Mouse (Mus musculus): Measurements from ENCODE around the gene Paqr8. TPM values are rescaled to one million over a fixed set of nuclear protein-coding genes. Genes with fewer than 3 reads are reported as not detected.

Paqr8 gene
- polyA plus RNA-seq, 1 experiment: 79.4 TPM

DNA sequence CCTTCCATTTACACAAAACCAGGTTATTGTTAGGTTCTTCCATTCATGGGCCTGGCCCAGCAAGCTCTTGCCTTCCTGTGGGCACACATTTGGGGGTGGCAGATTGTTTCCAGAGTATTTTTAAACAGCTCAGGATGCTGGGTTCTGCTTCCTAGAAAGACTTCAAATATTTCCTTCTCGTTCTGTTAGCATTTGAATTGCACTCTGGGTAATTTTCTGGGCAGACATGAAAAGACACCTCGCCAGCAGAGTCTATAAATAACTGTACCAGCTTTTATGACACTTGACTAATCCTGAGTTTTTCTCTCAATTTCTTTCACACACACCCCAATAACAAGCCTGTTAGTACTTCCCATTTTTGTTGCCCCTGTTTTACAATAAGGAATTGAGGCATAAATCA, 50.9 kb downstream of the Paqr8 start:
- no peak overlapping the region for H3K4me3 ChIP-seq (ENCODE audit: insufficient read depth, low read length)
- peaks cover 2% of the 10 kb centered on the region; the same call in 1 of the 2 replicates for H3K4me1 ChIP-seq (ENCODE audit: control insufficient read depth, insufficient read depth, low read length)
- H3K27ac ChIP-seq (ENCODE audit: insufficient read depth, low read length): no peak overlapping the region
- TF ChIP-seq CTCF (IDR thresholded peaks at IDR 0.05; ENCODE audit: extremely low read depth, insufficient read depth, low read length) (no peak), POLR2A (IDR thresholded peaks at IDR 0.05; ENCODE audit: extremely low read depth, insufficient read depth, low read length) (no peak)

DNA sequence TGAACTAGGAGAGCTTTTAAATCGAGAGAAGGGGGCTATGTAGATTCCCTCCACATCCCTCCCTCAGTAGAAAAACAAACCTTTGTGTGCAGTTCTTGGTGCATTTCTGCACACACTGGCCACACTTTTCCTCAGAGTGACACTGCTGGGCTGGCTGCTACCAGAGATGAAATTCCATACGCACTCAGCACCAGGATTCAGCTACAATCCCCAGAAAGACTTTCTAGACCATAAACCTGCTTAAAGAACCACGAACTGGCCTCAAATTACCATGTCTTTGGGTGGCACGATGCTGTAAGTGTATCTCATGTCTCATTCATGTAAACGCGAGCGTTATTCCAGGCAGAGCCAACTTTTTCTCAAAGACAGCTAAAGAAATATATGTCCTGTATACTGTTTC, 51.5 kb downstream of the Paqr8 start:
- H3K4me1 ChIP-seq (ENCODE audit: control insufficient read depth, insufficient read depth, low read length): peaks cover 2% of the 10 kb centered on the region; the same call in 1 of the 2 replicates
- no peak for TF ChIP-seq POLR2A (IDR thresholded peaks at IDR 0.05; ENCODE audit: extremely low read depth, insufficient read depth, low read length)
- no peak for TF ChIP-seq CTCF (IDR thresholded peaks at IDR 0.05; ENCODE audit: extremely low read depth, insufficient read depth, low read length)
- no peak overlapping the region for H3K4me3 ChIP-seq (ENCODE audit: insufficient read depth, low read length)
- no peak overlapping the region for H3K27ac ChIP-seq (ENCODE audit: insufficient read depth, low read length)

DNA sequence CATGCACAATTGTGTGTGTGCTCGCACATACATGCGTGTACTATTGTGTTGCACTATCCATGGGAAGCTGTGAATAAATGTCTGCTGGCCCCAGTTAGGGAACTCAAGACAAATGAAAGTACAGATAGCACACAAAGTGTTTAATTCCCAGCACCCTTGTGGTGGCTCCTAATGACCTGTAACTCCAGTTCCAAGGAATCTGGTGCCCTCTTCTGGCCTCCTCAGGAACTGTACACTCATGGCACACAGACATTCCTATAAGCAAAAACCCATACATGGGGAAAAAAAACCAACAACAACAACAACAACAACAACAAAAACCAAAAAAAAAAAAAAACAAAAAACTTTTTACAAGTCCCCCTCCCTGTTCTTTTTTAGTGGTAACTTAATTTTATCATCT, 52.6 kb downstream of the Paqr8 start:
- Histone ChIP-seq H3K27ac (ENCODE audit: insufficient read depth, low read length) (no peak overlapping the region), H3K4me3 (ENCODE audit: insufficient read depth, low read length) (no peak overlapping the region), H3K4me1 (ENCODE audit: control insufficient read depth, insufficient read depth, low read length) (peaks cover 2% of the 10 kb centered on the region; the same call in 1 of the 2 replicates)
- TF ChIP-seq POLR2A (IDR thresholded peaks at IDR 0.05; ENCODE audit: extremely low read depth, insufficient read depth, low read length) (no peak), CTCF (IDR thresholded peaks at IDR 0.05; ENCODE audit: extremely low read depth, insufficient read depth, low read length) (no peak)

DNA sequence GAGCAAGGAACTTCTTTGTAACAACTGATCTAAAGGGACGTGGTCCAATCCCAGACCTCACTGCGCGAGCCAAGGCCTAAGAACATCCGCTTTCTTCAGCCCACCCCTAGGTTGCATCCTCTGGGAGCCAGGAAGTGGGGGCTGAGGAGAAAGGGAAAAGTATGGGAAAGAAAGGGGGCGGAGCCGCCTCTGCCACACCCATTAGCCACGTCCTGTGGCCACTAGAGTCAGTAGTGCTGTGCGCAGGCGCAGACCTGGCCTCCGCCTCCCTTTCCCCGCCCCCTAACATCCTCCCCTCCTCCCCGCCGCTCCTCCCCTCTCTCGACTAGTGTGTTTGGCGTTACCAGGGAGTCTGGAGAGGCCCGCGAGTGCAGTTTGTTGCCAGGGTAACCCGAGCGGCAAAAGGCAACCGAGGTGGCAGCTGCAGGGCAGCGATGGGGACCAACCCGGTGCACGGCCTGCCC, 60.9 kb downstream of the Paqr8 start, which contains the start of gene Efhc1:
TSS of gene Efhc1 (plus strand) at position 327 of the 464 bp plus-strand sequence.
- Histone ChIP-seq H3K4me1 (ENCODE audit: control insufficient read depth, insufficient read depth, low read length) (no peaks in the 10 kb centered on the region), H3K27ac (ENCODE audit: insufficient read depth, low read length) (peak within 1 kb of the TSS; percentile 55), H3K4me3 (ENCODE audit: insufficient read depth, low read length) (peak within 1 kb of the TSS; percentile 55)
- TF ChIP-seq CTCF (IDR thresholded peaks at IDR 0.05; ENCODE audit: extremely low read depth, insufficient read depth, low read length) (no peak), POLR2A (IDR thresholded peaks at IDR 0.05; ENCODE audit: extremely low read depth, insufficient read depth, low read length) (peak; percentile 69; the same call in 1 of the 2 replicates)

DNA sequence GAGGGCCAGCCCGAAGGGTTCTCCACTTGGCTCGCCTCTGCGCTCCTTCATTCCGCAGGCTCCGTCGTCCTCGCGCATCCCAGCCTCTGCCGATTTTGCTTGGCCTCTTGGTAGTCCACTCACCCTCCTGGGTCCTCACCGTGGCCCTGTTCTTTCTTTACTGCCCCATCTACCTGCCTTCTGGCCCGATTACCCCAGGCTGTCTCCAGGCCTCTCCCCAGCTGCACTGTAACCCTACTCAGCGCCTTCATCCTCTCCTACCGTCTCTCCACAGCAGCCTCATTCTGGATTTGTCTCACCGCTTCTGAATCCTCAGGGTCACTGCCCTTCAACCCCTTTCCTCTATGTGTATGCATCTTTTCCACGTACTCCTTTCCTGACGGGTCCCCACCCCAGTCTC, 61.4 kb downstream of the Paqr8 start:
- Histone ChIP-seq H3K4me3 (ENCODE audit: insufficient read depth, low read length) (peak overlapping the region; percentile 55), H3K27ac (ENCODE audit: insufficient read depth, low read length) (peak overlapping the region; percentile 55), H3K4me1 (ENCODE audit: control insufficient read depth, insufficient read depth, low read length) (no peaks in the 10 kb centered on the region)
- no peak for TF ChIP-seq CTCF (IDR thresholded peaks at IDR 0.05; ENCODE audit: extremely low read depth, insufficient read depth, low read length)
- TF ChIP-seq POLR2A (IDR thresholded peaks at IDR 0.05; ENCODE audit: extremely low read depth, insufficient read depth, low read length): no peak

DNA sequence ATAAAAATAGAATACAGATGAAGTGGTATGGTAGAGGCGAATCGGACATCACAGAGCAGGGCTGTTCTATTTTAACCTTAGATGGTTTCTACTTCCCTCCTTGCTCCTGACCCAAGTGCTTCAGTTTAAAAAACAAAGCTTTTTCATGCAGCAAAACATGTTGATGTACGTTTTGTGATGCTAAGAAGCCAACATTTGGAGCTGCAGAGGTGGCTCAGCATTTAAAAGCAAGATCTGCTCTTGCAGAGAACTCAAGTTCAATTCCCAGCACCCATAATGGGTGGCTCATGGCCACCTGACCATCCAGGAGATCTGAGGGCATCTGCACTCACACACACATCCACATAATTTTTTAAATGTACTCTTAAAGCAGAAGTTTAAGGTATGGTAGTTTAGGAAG, 64.5 kb downstream of the Paqr8 start:
- H3K4me3 ChIP-seq (ENCODE audit: insufficient read depth, low read length): no peak overlapping the region
- H3K27ac ChIP-seq (ENCODE audit: insufficient read depth, low read length): no peak overlapping the region
- TF ChIP-seq POLR2A (IDR thresholded peaks at IDR 0.05; ENCODE audit: extremely low read depth, insufficient read depth, low read length) (no peak), CTCF (IDR thresholded peaks at IDR 0.05; ENCODE audit: extremely low read depth, insufficient read depth, low read length) (no peak)
- no peaks in the 10 kb centered on the region for H3K4me1 ChIP-seq (ENCODE audit: control insufficient read depth, insufficient read depth, low read length)

DNA sequence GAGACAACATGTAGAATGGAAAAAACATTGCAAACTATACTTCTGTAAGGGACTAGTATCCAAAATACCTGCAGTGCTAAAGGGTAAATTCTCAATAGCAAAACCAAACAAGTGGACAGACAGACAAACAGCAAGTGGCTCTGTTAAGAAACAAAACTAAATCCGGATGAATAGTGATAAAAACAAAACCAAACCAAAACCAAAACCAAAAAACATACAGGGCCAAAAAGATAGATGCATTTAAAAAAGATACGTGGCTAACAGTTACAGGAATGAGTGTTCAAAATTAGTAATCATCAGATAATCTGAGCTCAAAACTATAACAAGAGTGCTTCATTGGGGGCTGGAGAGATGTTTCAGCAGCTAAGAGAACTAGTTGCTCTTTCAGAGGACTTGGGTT, 79.2 kb downstream of the Paqr8 start:
- TF ChIP-seq POLR2A (IDR thresholded peaks at IDR 0.05; ENCODE audit: extremely low read depth, insufficient read depth, low read length) (no peak), CTCF (IDR thresholded peaks at IDR 0.05; ENCODE audit: extremely low read depth, insufficient read depth, low read length) (no peak)
- H3K4me1 ChIP-seq (ENCODE audit: control insufficient read depth, insufficient read depth, low read length): no peaks in the 10 kb centered on the region
- H3K27ac ChIP-seq (ENCODE audit: insufficient read depth, low read length): no peak overlapping the region
- H3K4me3 ChIP-seq (ENCODE audit: insufficient read depth, low read length): no peak overlapping the region

DNA sequence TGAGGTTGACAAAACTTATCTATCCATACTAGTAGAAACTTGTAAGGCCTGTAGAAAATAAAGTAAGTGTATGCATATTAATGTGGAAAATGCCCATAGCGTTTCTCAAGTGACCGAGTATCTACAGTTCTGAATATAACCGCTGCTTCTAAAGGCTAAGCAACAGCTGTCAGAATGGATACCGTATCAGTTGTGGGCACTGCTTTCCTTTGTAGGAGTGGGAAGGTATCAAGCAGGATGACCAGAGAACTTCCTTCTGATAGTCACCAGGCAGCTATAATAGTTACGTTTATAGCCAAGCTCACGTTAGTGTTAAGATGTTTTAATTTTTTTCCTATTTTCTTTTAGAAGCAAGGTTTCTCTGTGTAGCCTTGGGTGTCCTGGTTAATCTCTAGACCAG, 83.0 kb downstream of the Paqr8 start:
- H3K4me1 ChIP-seq (ENCODE audit: control insufficient read depth, insufficient read depth, low read length): no peaks in the 10 kb centered on the region
- TF ChIP-seq POLR2A (IDR thresholded peaks at IDR 0.05; ENCODE audit: extremely low read depth, insufficient read depth, low read length) (no peak), CTCF (IDR thresholded peaks at IDR 0.05; ENCODE audit: extremely low read depth, insufficient read depth, low read length) (no peak)

DNA sequence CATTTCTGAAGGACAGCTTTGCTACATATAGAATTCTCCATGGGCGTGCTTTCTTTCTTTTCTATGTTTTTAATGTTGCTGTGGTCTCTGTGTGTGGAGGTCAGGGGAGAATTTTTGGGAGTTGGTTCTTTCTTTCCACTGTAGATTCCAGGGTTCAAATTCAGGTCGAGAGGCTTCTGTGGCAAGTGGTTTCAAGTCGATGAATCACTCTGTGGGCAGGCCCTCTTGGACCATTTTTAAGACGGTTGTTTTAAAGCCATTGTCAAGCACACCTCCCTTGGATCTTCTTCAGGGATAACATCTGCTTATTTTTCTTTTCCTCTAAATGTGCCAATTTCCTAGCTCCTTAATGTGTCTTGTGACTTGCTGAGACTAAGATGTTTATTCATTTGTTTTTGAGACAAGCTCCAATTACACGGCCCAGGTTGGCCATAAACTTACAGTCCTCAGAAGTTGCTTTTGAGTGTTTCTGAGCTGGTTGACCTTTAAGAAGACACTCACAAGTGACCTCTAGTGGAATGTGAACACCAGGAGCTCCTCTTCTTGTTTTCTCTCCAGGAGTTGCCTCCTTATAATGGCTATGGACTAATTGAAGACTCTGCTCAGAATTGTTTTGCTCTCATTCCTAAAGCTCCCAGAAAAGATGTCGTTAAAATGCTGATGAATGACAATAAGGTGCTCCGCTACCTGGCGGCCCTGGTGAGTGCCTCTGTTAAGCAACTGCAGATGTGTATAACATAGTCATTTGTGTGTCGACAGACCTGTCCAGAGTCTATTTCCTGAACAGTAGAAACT, 84.1 kb downstream of the Paqr8 start:
- TF ChIP-seq CTCF (IDR thresholded peaks at IDR 0.05; ENCODE audit: extremely low read depth, insufficient read depth, low read length): no peak
- no peak for TF ChIP-seq POLR2A (IDR thresholded peaks at IDR 0.05; ENCODE audit: extremely low read depth, insufficient read depth, low read length)
- Histone ChIP-seq H3K27ac (ENCODE audit: insufficient read depth, low read length) (no peak overlapping the region), H3K4me3 (ENCODE audit: insufficient read depth, low read length) (no peak overlapping the region), H3K4me1 (ENCODE audit: control insufficient read depth, insufficient read depth, low read length) (no peaks in the 10 kb centered on the region)

More for the DNA sequence above, 83.0 kb downstream of the Paqr8 start:
- no peak overlapping the region for H3K27ac ChIP-seq (ENCODE audit: insufficient read depth, low read length)
- no peak overlapping the region for H3K4me3 ChIP-seq (ENCODE audit: insufficient read depth, low read length)

DNA sequence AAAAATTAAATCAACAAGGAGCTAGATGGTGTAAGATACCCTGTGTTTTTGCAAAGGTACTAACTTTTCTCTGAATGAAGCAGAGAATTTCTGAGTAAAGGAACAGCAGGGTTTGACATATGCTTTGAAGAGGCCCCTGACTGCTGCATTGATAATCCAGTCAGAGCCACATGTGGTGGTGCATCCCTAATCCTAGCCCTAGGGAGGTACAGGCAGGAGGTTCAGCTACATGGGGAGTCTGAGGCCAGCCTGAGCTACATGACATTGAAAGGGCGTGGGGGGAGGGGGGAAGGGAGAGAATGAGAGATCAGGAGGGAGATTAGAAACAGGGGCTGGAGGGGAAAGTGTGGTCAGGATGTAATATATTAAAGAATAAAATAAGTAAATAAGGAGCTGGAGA, 90.1 kb downstream of the Paqr8 start:
- no peak overlapping the region for H3K4me3 ChIP-seq (ENCODE audit: insufficient read depth, low read length)
- TF ChIP-seq POLR2A (IDR thresholded peaks at IDR 0.05; ENCODE audit: extremely low read depth, insufficient read depth, low read length) (no peak), CTCF (IDR thresholded peaks at IDR 0.05; ENCODE audit: extremely low read depth, insufficient read depth, low read length) (no peak)
- H3K4me1 ChIP-seq (ENCODE audit: control insufficient read depth, insufficient read depth, low read length): peaks cover 2% of the 10 kb centered on the region; the same call in 1 of the 2 replicates
- H3K27ac ChIP-seq (ENCODE audit: insufficient read depth, low read length): no peak overlapping the region

All from cortical plate, adult 2 months (tissue).